Mouse (Mus musculus): ENCODE results near the gene Dlx1. TPM values are rescaled to one million over a fixed set of nuclear protein-coding genes. Genes with fewer than 3 reads are reported as not detected.

Gene Dlx1
- polyA plus RNA-seq (2017; shearing (Covaris generic)), result not detected

DNA sequence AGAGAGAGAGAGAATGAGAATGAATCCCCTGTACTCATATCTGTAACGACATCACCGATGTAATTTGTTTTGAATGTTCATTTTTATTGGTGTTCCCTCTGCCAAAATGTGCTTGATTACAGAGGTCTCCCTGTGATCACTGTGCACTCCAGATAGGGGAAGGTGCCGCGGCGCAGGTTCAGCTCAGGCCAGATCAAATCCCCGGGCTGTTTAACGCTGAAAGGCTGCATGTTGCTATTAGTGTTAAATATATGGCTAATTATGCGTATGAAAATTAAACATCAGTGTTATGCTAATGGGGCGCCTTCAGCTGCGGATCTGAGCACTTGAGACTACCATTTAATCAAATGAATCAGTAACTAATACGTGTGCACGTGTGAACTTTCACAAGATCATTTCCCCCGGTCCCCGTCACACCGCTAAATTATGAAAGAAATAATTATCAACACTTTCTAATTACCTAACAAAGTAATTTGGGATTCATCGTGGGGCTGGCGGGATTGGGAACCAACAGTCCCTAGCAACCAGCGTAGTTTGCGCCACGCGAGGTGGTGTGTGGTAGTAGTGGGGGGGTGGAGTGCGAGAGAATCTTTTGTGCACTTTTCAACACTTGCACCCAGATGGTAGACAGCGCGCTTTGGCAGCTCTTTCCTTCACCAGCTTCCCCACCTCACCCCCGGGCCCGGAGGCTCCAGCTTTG is at the start of gene Dlx1:
Dlx1 (plus strand) TSS at position 100 of the 700 bp plus-strand sequence.

DNA sequence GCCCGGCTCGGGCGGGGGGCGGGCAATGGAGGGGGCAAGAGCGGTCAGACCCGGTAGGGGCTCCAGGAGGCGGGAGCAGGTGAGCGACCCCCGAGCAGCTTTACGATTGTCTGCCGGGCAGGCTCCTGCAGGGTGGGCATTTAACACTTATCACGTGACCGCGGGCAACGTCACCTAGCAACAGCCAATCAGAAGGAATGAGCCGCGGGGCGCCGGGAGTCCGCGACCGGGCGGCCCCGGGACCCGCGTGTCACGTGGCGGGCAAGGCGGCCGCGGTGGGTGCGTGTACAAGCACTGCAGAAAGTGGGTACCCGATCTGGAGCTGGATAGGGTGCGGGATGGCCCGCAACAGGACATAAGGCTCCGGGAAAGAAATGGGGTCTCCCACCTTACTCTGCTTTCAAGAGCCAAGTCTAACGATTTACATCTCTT is 18.7 kb downstream of the Dlx1 start, which contains the start of gene Dlx2:
Dlx2 (minus strand) TSS at position 115 of the 432 bp plus-strand sequence.

Other genes with a start within 250 kb of the Dlx1 start
- 75.8 TPM for gene Slc25a12, start 160.4 kb upstream of the Dlx1 start, polyA plus RNA-seq (2017; shearing (Covaris generic))
- 58.2 TPM for gene Hat1, start 139.2 kb upstream of the Dlx1 start, polyA plus RNA-seq (2017; shearing (Covaris generic))
- gene Metap1d, start 74.8 kb upstream of the Dlx1 start, polyA plus RNA-seq (2017; shearing (Covaris generic)), result 40.2 TPM
- not detected for gene Dlx2, start 18.6 kb downstream of the Dlx1 start, polyA plus RNA-seq (2017; shearing (Covaris generic))
- gene Itga6, start 217.5 kb downstream of the Dlx1 start, polyA plus RNA-seq (2017; shearing (Covaris generic)), result 64.8 TPM